Comparison of ENCODE assay signal across 8 mouse cellular contexts in genomic region chr4:142077572-142078271, GRCm38 (mm10). TPM values are rescaled to one million over a fixed set of nuclear protein-coding genes. Genes with fewer than 3 reads are reported as not detected.
A peak's percentile ranks its signal among the peaks of the same experiment; 100 is the strongest.
DNase-seq lines count a peak whose midpoint lies in the region; ATAC-seq and TF ChIP-seq lines count a peak whose summit lies in the region.

No protein-coding gene starts in this region.

- WGBS in forebrain, embryonic 15.5 days: 36% methylated on average over 18 of the region's 18 CpGs
- WGBS in forebrain, embryonic 12.5 days: 58% methylated on average over 18 of the region's 18 CpGs
- WGBS in spleen, adult 2 months: 11% methylated on average over 18 of the region's 18 CpGs
- whole genome bisulfite sequencing in heart, embryonic 13.5 days: 28% methylated on average over 18 of the region's 18 CpGs
- WGBS in stomach, embryonic 14.5 days: 34% methylated on average over 18 of the region's 18 CpGs

- no peak for ATAC-seq in forebrain, embryonic 15.5 days (replicated peaks)
- no peak for ATAC-seq in forebrain, embryonic 12.5 days (ENCODE audit: low FRiP score)
- no peak for ATAC-seq in heart, embryonic 13.5 days (ENCODE audit: extremely low read depth, insufficient number of reproducible peaks, low FRiP score, low TSS enrichment)
- no peak; the same call in 1 of the 2 replicates for ATAC-seq in stomach, embryonic 14.5 days (ENCODE audit: insufficient number of reproducible peaks, insufficient read depth, low FRiP score, low read depth)

- H3K4me2 ChIP-seq in forebrain, embryonic 15.5 days (replicated peaks): no peak overlapping the region
- H3K4me2 ChIP-seq in forebrain, embryonic 12.5 days: no peak overlapping the region
- H3K4me2 ChIP-seq in heart, embryonic 13.5 days: peak overlapping the region; percentile 49
- 0 out of 2 replicates have a peak overlapping the region, but pooled peaks have one; percentile 17 for H3K4me2 ChIP-seq in stomach, embryonic 14.5 days (replicated peaks; ENCODE audit: low read depth, low read length)

- no peak for TF ChIP-seq POLR2A in spleen, adult 2 months (IDR thresholded peaks at IDR 0.05; ENCODE audit: low read depth, low read length)

- H3K9ac ChIP-seq in forebrain, embryonic 15.5 days (replicated peaks): no peak overlapping the region
- no peak overlapping the region for H3K9ac ChIP-seq in forebrain, embryonic 12.5 days
- peak overlapping the region; percentile 48; the same call in 1 of the 2 replicates for H3K9ac ChIP-seq in heart, embryonic 13.5 days
- H3K9ac ChIP-seq in stomach, embryonic 14.5 days (replicated peaks; ENCODE audit: low read depth, low read length): no peak overlapping the region

- H3K4me1 ChIP-seq in forebrain, embryonic 15.5 days: peaks cover 23% of the 10 kb centered on the region
- peaks cover 14% of the 10 kb centered on the region for H3K4me1 ChIP-seq in forebrain, embryonic 12.5 days
- H3K4me1 ChIP-seq in spleen, adult 2 months (ENCODE audit: control insufficient read depth, insufficient read depth, insufficient read length): peaks cover 19% of the 10 kb centered on the region; the same call in 1 of the 2 replicates
- peaks cover 78% of the 10 kb centered on the region for H3K4me1 ChIP-seq in heart, embryonic 13.5 days
- peaks cover 42% of the 10 kb centered on the region for H3K4me1 ChIP-seq in stomach, embryonic 14.5 days (ENCODE audit: control insufficient read depth, insufficient read depth, low read length)

- H3K27me3 ChIP-seq in forebrain, embryonic 15.5 days: no peaks in the 10 kb centered on the region
- peaks cover 34% of the 10 kb centered on the region for H3K27me3 ChIP-seq in forebrain, embryonic 12.5 days
- no peaks in the 10 kb centered on the region for H3K27me3 ChIP-seq in spleen, adult 2 months (ENCODE audit: control insufficient read depth, insufficient read depth, low read length)
- peaks cover 3% of the 10 kb centered on the region; the same call in 1 of the 2 replicates for H3K27me3 ChIP-seq in heart, embryonic 13.5 days (replicated peaks)
- no peaks in the 10 kb centered on the region for H3K27me3 ChIP-seq in stomach, embryonic 14.5 days (ENCODE audit: control insufficient read depth, insufficient read depth, low read length)

- no peaks in the 10 kb centered on the region for H3K9me3 ChIP-seq in forebrain, embryonic 15.5 days
- no peaks in the 10 kb centered on the region for H3K9me3 ChIP-seq in forebrain, embryonic 12.5 days
- no peaks in the 10 kb centered on the region for H3K9me3 ChIP-seq in heart, embryonic 13.5 days
- H3K9me3 ChIP-seq in stomach, embryonic 14.5 days (ENCODE audit: control insufficient read depth, low read depth, low read length): no peaks in the 10 kb centered on the region

- intact Hi-C loops in left cerebral cortex, postnatal 36 days (cut with DNase I): no loop called here

- DNase-seq in spleen, adult 2 months (ENCODE audit: low read depth in 1 of 2, low spot score in 2 of 2): peak; percentile 30 to 40
- no peak for DNase-seq in spleen, postnatal 4 days (ENCODE audit: low spot score in 2 of 2)
- peak; percentile 37 to 45 for DNase-seq in left cerebral cortex, postnatal 36 days (ENCODE audit: low spot score in 2 of 2)
- DNase-seq in embryo, embryonic 9.5 days (ENCODE audit: extremely low spot score): no peak

- no peak overlapping the region for H3K4me3 ChIP-seq in forebrain, embryonic 15.5 days
- no peak overlapping the region for H3K4me3 ChIP-seq in forebrain, embryonic 12.5 days (replicated peaks)
- H3K4me3 ChIP-seq in spleen, adult 2 months (ENCODE audit: extremely low read depth, insufficient read depth, insufficient read length): no peak overlapping the region
- no peak overlapping the region for H3K4me3 ChIP-seq in heart, embryonic 13.5 days
- H3K4me3 ChIP-seq in stomach, embryonic 14.5 days (ENCODE audit: low read depth, low read length): no peak overlapping the region

- H3K36me3 ChIP-seq in forebrain, embryonic 15.5 days: no peaks in the 10 kb centered on the region
- no peaks in the 10 kb centered on the region for H3K36me3 ChIP-seq in forebrain, embryonic 12.5 days (replicated peaks)
- H3K36me3 ChIP-seq in spleen, adult 2 months (ENCODE audit: control insufficient read depth, insufficient read depth, low read length): no peaks in the 10 kb centered on the region
- H3K36me3 ChIP-seq in heart, embryonic 13.5 days: no peaks in the 10 kb centered on the region
- H3K36me3 ChIP-seq in stomach, embryonic 14.5 days (ENCODE audit: control insufficient read depth, insufficient read depth, low read length): no peaks in the 10 kb centered on the region

- H3K27ac ChIP-seq in forebrain, embryonic 15.5 days (replicated peaks): peak overlapping the region; percentile 42; the same call in 1 of the 2 replicates
- H3K27ac ChIP-seq in forebrain, embryonic 12.5 days: no peak overlapping the region
- H3K27ac ChIP-seq in spleen, adult 2 months (ENCODE audit: insufficient read depth, low read length): peak overlapping the region; percentile 26
- H3K27ac ChIP-seq in heart, embryonic 13.5 days (replicated peaks): peak overlapping the region; percentile 68
- no peak overlapping the region for H3K27ac ChIP-seq in stomach, embryonic 14.5 days (ENCODE audit: low read length)

- TF ChIP-seq CTCF in spleen, adult 2 months (IDR thresholded peaks at IDR 0.05; ENCODE audit: extremely low read depth, insufficient read depth, insufficient read length, insufficient replicate concordance): no peak

RNA-seq across cellular contexts. Expression of gene Tmem51, which starts 6.4 kb away (rescaled TPM):
- 6.5 and 6.6 TPM in 2 replicates for polyA plus RNA-seq in forebrain, embryonic 15.5 days (2015; fragmentation: Nextera tagmentation; extraction: Ambion mirVana)
- polyA plus RNA-seq in forebrain, embryonic 12.5 days (2016; fragmentation: Nextera tagmentation; extraction: Ambion mirVana): 4.8 and 6.0 TPM in 2 replicates
- 21.0 and 22.2 TPM in 2 replicates for polyA plus RNA-seq in spleen, adult 2 months (2012; rRNA removed)
- 25.3 and 30.3 TPM in 2 replicates for polyA plus RNA-seq in heart, embryonic 13.5 days (2015; fragmentation: Nextera tagmentation; extraction: Ambion mirVana)
- 1 to 10 TPM; 4.8 to 5.4 TPM for total RNA-seq in left cerebral cortex, postnatal 36 days (2021)
- polyA plus RNA-seq in stomach, embryonic 14.5 days (2014; fragmentation: Nextera tagmentation; extraction: Ambion mirVana): 43.2 and 48.5 TPM in 2 replicates

Comparison
In these comparisons a context has a peak if more than half of its experiments do, and no peak if none do; other contexts are left out.
1. H3K27ac ChIP-seq: peak in forebrain, embryonic 15.5 days (single experiment), spleen, adult 2 months (single experiment) and heart, embryonic 13.5 days (single experiment); none in forebrain, embryonic 12.5 days (single experiment) and stomach, embryonic 14.5 days (single experiment).
2. DNase-seq: peak in spleen, adult 2 months (2 of 2) and left cerebral cortex, postnatal 36 days (2 of 2); none in spleen, postnatal 4 days (0 of 2) and embryo, embryonic 9.5 days (single experiment).
3. H3K4me2 ChIP-seq: peak in heart, embryonic 13.5 days (single experiment) and stomach, embryonic 14.5 days (single experiment); none in forebrain, embryonic 15.5 days (single experiment) and forebrain, embryonic 12.5 days (single experiment).